Mouse (Mus musculus): ENCODE measurements at regions not wholly inside any gene's neighbourhood (a gene's known extent, or its start where the extent isn't known, plus 50 kb on each side); places are given as distances from the start of the nearest gene placed in this dataset.

DNA sequence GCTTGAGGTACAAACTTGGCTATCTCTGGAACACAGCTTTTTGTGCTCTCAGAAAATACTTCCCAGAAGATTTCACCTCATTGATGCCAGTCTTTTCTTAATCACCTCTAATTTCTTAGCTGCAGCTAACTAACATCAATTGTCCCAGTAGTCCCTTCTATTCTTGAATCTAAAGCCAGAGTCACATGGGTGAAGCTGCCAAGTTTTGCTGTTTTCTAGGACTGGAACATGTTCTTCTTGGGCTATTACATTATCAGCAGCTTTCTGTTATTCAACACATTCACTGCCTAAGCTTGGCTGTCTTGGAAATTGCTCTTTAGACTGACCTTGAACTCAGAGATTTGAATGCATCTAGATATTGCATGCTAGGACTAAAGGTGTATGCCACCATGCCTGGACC, 583.9 kb downstream of the Cetn3 start:
- DNase-seq (ENCODE audit: low read depth, low spot score): no peak

DNA sequence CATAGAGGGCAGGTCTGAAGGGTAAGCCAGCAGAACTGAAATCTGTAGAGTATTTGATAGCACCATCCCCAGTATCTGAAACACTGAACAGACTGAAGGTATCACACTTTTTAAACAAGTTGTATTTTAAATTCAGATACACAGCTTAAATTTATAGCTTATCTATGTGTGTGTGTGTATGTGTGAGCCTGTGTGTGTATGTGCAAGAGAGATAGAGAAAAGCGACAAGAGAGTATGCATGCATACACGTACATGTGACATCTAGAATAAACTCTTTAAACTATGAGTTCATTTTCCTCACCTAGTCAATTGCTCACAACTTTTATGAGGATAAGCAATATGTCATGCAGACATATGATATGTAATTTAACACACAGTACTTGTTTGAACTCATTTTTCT, 588.7 kb downstream of the Cetn3 start:
- no peak for DNase-seq (ENCODE audit: low read depth, low spot score)

DNA sequence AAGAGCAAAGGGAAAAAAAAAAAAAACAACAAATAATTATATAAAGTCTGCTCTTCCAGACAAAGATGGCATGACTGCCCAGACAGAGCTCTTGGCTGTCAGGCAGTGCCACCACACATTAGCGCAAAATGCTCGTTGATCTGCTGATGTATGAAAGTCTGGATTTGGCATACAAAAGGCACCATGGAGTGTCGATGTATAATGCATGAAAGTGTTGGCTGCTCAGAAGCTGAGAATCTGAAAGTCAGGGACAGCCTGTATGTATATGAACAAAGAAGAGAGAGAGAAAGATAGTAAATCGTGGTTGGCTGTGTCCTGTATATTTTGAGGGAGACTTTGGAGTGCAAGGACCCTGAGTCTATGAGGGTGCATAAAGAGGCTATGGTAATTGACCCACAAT, 589.7 kb downstream of the Cetn3 start:
- DNase-seq (ENCODE audit: low read depth, low spot score): no peak

DNA sequence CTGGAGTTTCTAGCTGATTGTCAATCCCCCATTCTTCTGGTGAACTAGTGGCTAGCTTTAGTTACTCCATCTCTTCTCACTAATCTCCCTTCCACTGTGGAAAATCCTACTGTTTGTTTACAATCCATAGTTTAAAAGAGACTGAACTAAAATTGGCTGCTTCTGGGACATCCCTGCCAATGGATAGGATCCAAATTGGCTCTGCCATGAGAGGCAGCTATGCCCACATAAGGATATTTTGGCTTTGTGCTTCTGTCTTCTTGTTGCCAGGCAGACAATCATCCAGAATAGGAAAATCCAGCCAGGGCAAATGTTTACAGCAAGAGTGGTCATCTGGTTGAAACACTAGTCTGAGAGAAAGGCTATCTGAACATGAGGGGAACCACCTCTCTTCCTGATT, 610.0 kb downstream of the Cetn3 start:
- DNase-seq (ENCODE audit: low read depth, low spot score): no peak

DNA sequence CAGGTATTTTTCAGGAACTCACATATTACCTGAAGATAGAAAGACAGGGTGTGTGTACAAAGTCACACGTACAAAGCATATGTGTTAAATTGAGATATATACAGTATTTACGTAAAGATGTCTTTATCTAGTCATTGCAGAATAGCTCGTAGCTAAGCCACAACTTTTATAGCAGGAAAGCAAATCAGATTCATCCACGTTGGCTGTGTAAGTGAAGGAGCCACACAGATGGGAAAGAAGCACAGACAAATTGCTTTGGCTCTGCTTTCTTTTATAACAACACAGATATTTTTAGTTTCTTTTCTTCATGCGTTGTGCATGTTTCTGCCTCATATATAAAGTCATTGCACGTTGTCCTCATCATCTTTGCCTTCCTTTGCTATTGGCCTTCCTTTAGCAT, 610.6 kb downstream of the Cetn3 start:
- no peak for DNase-seq (ENCODE audit: low read depth, low spot score)

DNA sequence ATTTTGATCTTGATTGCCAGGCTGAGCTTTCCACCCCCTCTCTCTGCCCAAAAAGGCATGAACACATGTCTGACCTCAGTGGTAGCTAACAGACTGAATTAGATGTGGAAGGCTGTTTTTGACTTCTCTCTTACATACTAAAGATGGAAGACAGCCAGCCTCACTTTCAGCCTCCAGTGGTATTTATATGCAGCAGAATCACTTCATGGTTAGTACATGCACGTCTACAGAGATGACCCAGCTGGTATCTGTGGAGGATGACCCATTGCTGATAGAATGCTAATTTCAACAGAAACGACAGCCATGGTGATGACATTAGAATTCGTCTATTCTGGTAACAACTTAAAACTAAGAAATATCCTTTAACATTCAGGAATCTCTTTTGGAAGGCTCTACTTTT, 630.8 kb downstream of the Cetn3 start:
- no peak for DNase-seq (ENCODE audit: low read depth, low spot score)

DNA sequence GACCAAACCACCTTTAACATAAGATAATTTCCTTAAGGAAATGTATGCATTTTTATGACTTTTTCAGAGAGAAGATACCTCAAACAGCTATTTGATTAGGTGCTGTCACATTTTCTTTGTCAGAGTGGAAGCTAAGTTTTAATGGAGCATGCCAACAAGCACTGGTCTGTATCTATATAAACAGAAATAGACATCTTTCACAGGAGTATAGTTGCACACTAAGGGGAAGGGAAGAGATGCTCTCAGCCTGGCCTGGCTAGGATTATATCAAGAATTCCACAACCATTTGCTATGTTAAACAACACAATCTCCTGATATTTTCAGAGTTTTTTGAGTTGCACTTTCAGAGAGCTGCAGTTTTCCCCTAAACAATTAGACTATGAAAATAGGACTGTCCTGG, 638.1 kb downstream of the Cetn3 start:
- no peak for DNase-seq (ENCODE audit: low read depth, low spot score)

DNA sequence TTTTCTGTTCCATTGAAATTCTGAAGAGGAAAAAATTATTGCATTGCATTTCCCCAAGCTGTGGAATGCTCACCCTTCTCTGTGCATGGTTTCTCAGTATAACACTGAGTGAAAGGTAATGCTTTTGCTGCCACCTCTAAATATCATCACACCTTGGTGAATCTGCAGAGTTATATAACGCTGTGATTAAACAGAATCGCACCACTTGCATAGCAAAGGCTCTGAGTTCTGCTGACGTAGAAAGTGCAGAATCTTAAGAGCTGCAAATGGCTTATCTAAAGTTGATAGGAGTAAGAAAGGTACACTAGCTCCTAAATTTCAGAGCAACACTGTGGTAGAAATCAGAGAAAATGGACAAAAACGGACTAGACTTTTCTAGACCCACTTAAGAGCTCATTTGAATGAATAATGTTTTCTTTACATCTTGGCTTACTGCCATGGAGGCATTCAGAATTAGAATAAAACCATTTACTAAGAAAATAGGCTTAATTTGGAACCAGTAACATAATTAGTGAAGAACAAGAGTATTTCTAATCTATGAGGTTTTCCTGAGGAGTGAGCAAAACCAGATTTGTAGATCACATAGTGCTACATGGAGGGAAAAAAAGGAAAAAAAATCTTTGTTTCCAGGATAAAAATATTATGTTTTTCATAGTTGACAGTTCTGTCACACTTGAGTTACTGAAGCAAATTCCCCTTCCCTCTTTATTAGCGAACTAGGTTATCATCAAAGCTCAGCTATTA, 641.2 kb downstream of the Cetn3 start:
- DNase-seq (ENCODE audit: low read depth, low spot score): no peak

DNA sequence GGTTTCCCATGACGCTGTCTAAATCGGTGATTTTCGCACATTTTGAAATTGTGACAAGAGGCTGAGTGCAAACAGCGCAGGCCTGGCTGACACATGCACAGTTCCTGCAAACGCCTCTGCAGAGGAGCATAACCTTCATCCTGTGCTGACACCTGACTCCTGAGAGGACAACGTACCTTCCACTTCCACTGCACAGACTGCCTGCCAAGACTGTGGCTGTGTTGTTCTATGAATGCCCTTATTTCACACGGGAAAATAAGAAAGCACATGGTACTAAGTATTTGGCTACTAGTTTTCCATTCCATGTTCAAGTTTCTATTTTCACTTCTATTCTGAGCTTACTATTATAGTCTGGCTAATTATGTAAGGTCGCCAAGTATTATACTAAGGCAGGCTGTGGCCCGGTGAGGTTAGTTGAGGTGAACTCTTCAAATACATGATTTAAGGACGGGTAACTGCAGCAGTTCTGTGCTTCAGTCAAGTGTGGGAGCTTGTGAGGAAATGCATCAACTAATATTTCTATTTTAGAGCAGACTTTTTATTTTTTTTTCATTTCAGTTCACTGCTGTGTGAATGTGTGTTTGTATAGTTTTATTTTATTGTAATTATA, 642.0 kb downstream of the Cetn3 start:
- no peak for DNase-seq (ENCODE audit: low read depth, low spot score)

DNA sequence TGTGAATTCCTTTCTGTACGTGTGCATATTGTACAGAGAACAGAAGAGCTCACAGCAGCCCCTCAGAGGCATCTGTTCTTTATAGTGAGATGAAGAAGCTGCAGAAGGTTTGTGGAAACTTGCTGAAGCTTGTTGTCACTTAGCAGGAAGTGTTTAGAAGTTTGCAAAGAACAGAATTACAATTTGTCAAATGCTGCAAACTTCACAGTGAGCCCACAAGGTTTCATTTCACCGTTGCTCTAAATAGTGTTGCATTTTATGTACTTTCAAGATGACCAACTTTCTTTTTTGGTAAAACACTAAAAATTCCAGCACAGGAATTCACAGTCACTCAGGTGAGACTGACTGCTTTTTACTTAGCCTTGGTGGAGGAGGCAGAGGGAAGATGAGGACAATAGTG, 649.5 kb downstream of the Cetn3 start:
- DNase-seq (ENCODE audit: low read depth, low spot score): no peak

DNA sequence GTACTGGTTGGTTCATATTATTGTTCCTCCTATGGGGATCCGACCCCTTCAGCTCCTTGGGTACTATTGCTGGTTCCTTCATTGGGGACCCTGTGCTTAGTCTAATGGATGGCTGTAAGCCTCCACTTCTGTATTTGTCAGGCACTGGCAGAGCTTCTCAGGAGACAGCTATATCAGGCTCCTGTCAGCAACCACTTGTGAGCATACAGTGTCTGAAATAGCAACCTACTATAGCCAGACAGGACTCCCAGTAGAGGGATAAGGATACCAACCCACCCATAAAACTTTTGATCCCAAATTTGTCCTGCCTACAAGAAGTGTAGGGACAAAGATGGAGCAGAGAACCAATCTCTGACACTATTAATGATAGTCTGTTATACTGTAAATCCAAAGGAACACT, 656.4 kb downstream of the Cetn3 start:
- no peak for DNase-seq (ENCODE audit: low read depth, low spot score)

DNA sequence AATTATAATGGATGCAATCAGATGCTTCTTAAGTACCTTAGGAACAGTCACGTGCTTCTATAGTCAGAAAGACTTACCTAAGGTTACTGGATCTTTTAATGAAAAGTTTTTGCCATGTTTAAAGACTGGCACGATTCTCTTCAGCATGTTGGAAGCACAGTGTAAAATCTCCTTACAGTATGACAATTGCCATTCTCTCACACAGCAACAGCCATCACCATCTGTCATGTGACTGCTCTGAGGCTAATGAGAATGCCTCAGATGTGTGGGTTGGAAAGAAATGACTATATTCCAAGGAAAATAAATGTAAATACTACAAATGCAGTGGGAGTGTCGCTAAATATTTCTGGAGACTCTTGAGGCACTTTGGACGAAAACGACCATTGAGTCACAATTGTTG, 670.8 kb downstream of the Cetn3 start:
- DNase-seq (ENCODE audit: low read depth, low spot score): no peak

DNA sequence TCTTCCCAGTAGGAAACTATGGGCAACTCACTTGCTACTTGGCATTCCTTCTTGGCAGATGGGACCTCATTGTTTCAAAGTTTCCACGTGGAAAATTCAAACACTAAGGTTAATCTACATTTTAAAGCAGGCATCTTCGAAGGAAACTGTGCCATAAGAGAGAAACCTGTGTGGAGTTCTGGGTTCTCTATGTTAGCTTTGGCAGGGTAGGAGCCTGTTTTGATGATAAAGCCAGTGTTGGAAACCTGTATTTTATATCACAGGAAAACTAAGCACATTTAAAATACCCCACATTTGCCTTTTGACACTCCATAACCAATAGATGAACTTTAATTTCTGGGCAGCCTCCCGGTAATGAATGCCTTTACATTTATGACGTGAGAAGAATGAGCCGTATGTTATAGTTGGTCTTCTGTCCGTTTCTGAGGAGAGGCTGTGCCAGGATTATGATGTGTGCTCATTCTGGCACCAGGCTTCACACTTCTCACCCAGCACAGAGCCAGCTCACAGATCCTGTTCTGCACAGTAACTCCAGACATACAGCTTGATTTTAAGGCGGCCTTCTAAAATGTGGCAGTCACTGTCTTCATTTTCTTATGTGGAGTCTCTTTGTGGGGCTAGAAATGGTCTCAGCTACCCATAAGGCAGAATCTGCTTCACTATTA, 700.5 kb downstream of the Cetn3 start:
- no peak for DNase-seq (ENCODE audit: low read depth, low spot score)

DNA sequence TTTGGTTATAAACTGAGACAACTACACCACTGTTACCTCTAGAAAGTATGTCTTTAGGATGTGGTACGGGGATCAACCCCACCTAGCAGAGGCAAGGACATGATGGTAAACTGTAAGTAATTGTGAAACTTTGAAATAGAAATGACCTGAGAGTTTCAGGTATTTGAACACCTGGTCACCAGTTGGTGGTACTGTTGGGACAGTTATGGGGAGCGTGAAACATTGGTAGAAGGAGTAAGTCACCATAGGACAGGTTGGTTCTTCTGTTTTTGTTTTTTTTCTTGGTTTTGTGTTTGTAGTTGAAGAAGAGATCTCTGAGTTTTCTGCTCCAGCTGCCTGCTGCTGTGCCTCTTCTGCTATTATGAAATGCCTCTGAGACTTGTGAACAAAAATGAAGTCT, 713.7 kb downstream of the Cetn3 start:
- no peak for DNase-seq (ENCODE audit: low read depth, low spot score)

DNA sequence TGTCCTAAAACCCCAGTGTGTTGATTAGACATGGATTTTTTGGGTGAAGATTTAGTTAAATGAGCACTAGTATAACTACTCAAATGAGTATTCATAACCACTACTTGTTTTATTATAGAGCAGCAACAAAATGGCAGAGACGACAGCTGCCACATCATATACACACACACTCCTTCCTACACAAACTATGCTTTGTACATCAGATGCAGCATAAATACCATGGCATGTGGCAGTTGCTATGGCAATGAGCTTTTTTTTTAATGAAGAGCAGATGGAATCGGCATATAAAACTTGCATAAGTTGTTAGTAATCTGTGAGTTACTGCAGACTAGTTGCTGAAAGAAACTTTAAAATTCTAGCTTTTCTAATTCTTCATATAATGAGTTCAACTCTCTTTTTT, 725.3 kb downstream of the Cetn3 start:
- DNase-seq (ENCODE audit: low read depth, low spot score): peak; percentile 47

DNA sequence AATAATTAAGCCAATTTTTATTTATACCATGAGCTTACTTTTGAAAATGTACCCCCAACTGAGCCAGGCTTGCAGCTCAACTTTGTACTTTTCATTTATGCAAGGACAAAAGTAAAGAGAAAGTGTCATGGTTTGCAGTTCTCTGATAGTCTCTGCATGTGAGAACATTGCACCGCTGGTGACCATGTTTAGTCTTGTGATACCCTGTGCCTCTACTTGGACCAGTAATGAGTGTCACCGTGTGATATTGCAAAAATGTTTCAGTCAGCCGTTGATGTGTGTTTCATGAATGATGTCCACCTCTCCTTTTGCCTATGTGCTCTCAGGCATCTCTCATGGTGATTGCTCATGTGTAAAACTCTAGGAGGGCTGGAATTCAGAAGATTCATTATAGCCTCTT, 726.6 kb downstream of the Cetn3 start:
- DNase-seq (ENCODE audit: low read depth, low spot score): no peak
